Mouse (Mus musculus): ENCODE data around the gene Serp1.
"Not testable (repeated sequence)": the region's sequence is repeated elsewhere in the genome, so short reads cannot be mapped to it uniquely, and the experiment has no call there.

The Serp1 gene

DNA sequence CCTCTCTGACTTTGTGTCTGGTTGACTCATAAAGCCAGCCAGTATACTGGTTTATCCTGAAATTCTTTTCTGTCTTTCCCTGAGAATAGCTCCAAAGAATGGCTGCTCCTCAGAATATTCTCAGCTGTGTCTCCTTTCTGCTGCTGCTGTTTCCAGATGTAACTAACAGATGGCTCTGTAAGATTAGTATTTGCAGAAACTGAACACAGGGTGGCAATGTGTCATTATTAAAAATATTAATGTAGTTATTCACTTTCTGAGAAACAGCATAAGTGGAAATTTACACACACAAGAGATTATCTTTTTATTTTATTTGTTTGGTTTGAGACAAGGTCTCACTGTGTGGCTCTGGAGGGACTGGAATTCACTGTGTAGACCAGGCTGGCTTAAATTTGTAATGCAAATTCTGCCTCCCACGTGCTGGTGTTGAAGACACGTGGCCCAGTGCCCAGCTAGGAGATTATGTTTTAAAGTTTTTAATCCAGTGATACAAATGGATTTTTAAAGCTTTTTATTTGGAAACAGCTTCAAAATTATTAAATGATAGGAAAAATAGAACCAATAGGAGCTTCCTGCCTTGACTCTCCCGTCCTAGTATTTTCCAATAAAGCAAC lies 21.9 kb downstream of the Serp1 start:
- DNase-seq = no peak

DNA sequence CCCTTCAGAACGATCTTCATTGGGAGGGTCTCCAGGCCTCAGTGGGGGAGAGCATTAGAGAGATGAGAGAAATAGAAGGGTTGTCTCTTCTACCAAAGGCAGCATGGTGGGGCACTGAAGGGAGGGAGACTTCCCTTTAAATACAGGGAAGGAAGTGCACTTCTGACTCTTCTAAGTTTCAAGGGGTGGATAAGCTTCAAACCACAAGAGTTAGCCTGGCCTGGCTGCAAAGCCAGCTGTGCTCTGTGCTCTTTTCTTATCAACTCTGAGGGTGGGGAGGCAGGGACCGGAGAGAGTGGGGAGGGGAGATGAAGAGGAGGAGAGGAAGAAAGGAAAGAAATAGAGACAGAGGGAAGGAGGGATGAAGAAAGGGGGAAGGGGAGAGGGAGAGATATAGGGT lies 23.7 kb downstream of the Serp1 start:
- no peak for DNase-seq

DNA sequence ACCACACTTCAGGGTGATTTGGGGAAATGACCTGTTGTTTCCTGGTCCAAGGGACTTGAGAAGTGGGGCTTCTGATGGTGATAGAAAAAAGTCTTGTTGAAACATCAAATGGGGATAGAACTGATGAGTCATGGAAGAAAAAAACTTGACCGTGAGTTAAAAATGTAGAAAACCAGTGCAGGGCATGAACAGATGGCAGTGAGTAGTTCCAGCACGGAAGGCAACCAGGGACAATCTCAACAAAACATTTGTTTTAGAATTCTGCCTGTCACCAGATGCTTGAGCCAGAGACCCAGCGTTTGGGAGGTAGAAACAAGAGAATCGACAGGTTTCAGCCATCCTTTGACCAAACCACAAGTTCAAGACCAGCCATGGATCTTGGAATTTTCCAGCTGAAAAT lies 32.1 kb downstream of the Serp1 start:
- DNase-seq = peak; percentile 55

GRCm38 (mm10) chr3:58490787-58491186 lies 34.9 kb downstream of the Serp1 start:
- DNase-seq = peak; percentile 17

- no peak for DNase-seq
Observed at GRCm38 (mm10) chr3:58487999-58488775, 37.5 kb downstream of the Serp1 start.

DNA sequence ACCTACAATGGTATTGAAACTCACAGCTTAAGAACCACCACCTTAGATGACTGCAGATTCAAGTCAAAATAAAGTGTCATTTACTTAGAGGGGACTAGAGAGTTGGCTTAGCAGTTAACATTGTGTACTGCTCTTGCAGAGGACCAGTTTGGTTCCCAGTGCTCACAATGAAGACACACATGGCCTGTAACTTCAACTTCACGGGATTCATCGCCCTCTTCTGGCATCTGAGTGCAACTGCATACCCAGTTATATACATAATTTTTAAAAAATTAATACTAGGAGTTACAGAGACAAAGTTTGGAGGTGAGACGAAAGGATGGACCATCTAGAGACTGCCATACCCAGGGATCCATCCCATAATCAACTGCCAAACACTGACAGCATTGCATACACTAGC lies 38.6 kb downstream of the Serp1 start:
- DNase-seq = no peak

DNA sequence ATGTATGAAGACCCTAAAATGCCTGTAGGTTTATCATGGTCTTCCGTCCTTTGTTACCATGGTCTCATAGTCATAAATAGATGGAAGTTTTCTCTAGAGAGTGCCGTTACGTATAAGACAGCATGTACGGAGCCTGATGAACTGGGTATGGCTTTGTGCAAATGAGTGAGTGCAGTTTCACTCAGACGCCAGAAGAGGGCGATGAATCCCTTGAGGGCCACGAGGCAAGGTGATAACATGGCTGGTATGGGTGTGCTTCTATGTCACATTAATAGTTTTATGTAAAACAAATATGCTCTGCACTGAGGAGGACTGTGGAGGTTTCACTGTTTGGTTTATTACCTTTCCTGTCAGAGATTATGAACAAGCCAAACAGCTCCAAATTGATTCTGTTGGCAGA lies 39.8 kb downstream of the Serp1 start:
- no peak for DNase-seq

DNA sequence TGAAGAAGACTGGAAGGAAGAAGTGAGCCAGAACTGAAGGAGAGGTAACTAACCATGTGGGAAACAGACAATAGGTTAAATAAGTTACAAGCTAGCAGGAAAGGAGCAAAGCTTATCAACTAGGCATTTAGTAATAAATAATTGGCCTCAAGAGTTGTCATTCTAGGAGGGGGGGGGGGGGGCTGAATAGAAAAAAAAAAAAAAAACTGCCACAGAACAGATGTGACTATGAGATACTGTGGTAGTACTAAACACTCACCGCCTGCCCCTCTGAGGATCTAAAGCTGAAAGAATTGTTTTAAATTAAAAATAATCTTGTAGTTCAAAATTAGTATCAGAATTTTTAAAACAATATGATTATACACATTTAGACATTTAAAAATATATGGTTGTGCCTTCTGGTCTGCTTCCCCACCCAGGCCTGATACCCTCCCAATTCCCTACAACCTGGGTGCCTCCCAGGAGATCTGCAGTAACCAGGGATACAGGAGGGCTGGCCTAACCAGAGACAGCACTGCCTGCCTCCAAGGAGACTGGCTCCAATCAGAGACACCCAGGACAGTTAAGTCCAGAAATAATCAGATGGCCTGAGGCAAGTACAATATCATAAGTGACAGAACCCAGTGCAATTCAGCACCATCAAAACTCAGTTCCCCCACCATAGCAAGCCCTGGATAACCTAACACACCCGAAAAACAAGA lies 46.8 kb downstream of the Serp1 start:
- no peak for DNase-seq

- DNase-seq = not testable (repeated sequence)
Observed at GRCm38 (mm10) chr3:58475298-58475697, 50.4 kb downstream of the Serp1 start.
